Mouse (Mus musculus) liver, embryonic 14.5 days (tissue): ENCODE results near the gene Vsig10l. TPM values are rescaled to one million over a fixed set of nuclear protein-coding genes. Genes with fewer than 3 reads are reported as not detected.

Experiments
- ATAC-seq: fragments of 200-750 bp; cut with Nextera tagmentation; 2 replicates; pipeline ENCODE4 v1.8.0; 2017; ENCODE audit warnings: moderate number of reproducible peaks, mild to moderate bottlenecking, moderate library complexity; ENCODE audit not compliant: insufficient read depth
- DNase-seq, 3 experiments: peaks; one replicate each; pipeline ENCODE4 v3.0.0-alpha.2; 2012 to 2013; ENCODE audit warnings: low read depth in 3 of 3, low spot score in 3 of 3
- H3K27ac ChIP-seq: fragments of 300-500 bp; sonication (generic); 2 replicates; pipeline ENCODE4 v1.5.1; 2014; ENCODE audit warnings: moderate library complexity, mild to moderate bottlenecking, control low read depth, inconsistent platforms
- H3K27me3 ChIP-seq: fragments of 300-500 bp; sonication (generic); 2 replicates; pipeline ENCODE4 v1.6.1; 2014; ENCODE audit warnings: mild to moderate bottlenecking, low read length, moderate library complexity; ENCODE audit not compliant: control insufficient read depth, insufficient read depth
- H3K36me3 ChIP-seq: fragments of 300-500 bp; sonication (generic); replicated peaks from 2 replicates; pipeline ENCODE4 v1.6.1; 2014; ENCODE audit warnings: low read depth; ENCODE audit not compliant: control insufficient read depth, insufficient read depth
- H3K4me1 ChIP-seq, 2 experiments: fragments of 200-500 bp in 1 of 2; fragments of 300-500 bp in 1 of 2; sonication (generic) in 1 of 2; replicated peaks; 2 replicates each; pipeline ENCODE4 v1.6.1; 2012 to 2014; ENCODE audit warnings: antibody characterized with exemption in 1 of 2, inconsistent platforms in 1 of 2, low read length in 1 of 2; ENCODE audit not compliant: control insufficient read depth in 2 of 2, insufficient read depth in 2 of 2
- H3K4me2 ChIP-seq: fragments of 300-500 bp; sonication (generic); 2 replicates; pipeline ENCODE4 v1.6.1; 2014; ENCODE audit warnings: low read depth, mild to moderate bottlenecking, control low read depth, moderate library complexity
- H3K4me3 ChIP-seq, 2 experiments: fragments of 200-500 bp in 1 of 2; fragments of 300-500 bp in 1 of 2; sonication (generic) in 1 of 2; 2 replicates each; pipeline ENCODE4 v1.5.1; 2012 to 2014; ENCODE audit warnings: low read depth in 2 of 2, low read length in 2 of 2, mild to moderate bottlenecking in 2 of 2, control low read depth in 1 of 2, inconsistent platforms in 1 of 2, moderate library complexity in 1 of 2; ENCODE audit not compliant: insufficient read depth in 1 of 2
- H3K9ac ChIP-seq: fragments of 300-500 bp; sonication (generic); replicated peaks from 2 replicates; pipeline ENCODE4 v1.6.1; 2014; ENCODE audit warnings: mild to moderate bottlenecking, control low read depth, moderate library complexity
- H3K9me3 ChIP-seq: fragments of 300-500 bp; sonication (generic); 2 replicates; pipeline ENCODE4 v1.6.1; 2016; ENCODE audit warnings: low read length, mixed read lengths; ENCODE audit not compliant: control insufficient read depth
- CTCF ChIP-seq: IDR thresholded peaks from 2 replicates; pipeline ENCODE4 v1.5.1; 2016; ENCODE audit warnings: antibody characterized with exemption, low read depth, control low read depth
- EP300 ChIP-seq: IDR thresholded peaks from 2 replicates; pipeline ENCODE4 v1.6.1; 2016; ENCODE audit warnings: antibody characterized with exemption, low read depth
- WGBS: fragments of 180-500 bp; shearing (Covaris S2); extraction: QIAGEN DNeasy Blood & Tissue Kit; methylation state at CpG from one replicate; pipeline ENCODE4 v1.1.7; 2014; ENCODE audit not compliant: insufficient replicate concordance; 5-methylcytosine and 5-hydroxymethylcytosine counted together
- polyA plus RNA-seq, 2 experiments: library from polyadenylated mRNA; depleted of rRNA in 1 of 2; stranded (reverse) in 1 of 2; unstranded in 1 of 2; fragments of >200 nt; fragmentation: Nextera tagmentation in 1 of 2; extraction: Ambion mirVana in 1 of 2; gene quantifications; 2 replicates each; pipeline versions ENCODE4 v1.2.1 to v1.2.3; 2012 to 2014

Gene Vsig10l
- polyA plus RNA-seq, 2 experiments, result 0.52 to 0.77 TPM

DNA sequence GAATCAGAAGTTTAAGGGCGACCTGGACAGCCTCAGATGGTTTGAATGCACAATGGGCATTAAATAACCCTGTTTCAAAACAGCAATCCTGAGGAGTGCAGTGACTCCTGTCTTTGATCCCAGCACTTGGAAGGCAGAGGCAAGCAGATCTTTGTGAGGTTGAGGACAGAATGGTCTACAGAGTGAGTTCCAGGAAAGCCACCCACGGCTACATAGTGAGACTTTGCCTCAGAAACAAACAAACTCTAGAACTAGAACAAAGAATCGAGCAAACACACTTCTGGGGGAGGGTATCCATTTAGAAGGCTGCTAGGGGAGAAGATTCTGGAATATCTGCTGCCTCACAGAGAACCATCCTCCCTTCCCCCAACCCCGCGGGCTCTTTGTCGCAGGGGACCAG is 22.5 kb upstream of the Vsig10l start, which contains the start of gene Cldnd2:
TSS of gene Cldnd2 (plus strand) at position 301 of the 400 bp plus-strand sequence.
- Histone ChIP-seq H3K4me1 (peaks cover 4 to 20% of the 10 kb centered on the region in 2 experiments; a peak in 3 of 4 replicates), H3K27me3 (no peaks in the 10 kb centered on the region), H3K4me3 (no peak within 1 kb of the TSS), H3K36me3 (no peaks in the 10 kb centered on the region), H3K4me2 (no peak within 1 kb of the TSS), H3K9ac (no peak within 1 kb of the TSS), H3K27ac (no peak within 1 kb of the TSS), H3K9me3 (no peaks in the 10 kb centered on the region)
- TF ChIP-seq EP300 (no peak), CTCF (no peak)
- DNase-seq, result no peak
- ATAC-seq, result no peak
- 62% methylated on average over 6 of the region's 6 CpGs for WGBS

- no peak overlapping the region for H3K27ac ChIP-seq
- peaks cover 4 to 20% of the 10 kb centered on the region in 2 experiments; a peak in 3 of 4 replicates for H3K4me1 ChIP-seq
- H3K36me3 ChIP-seq, result no peaks in the 10 kb centered on the region
- 75% methylated on average over 3 of the region's 3 CpGs for WGBS
- TF ChIP-seq CTCF, result no peak
- TF ChIP-seq EP300, result no peak
- no peaks in the 10 kb centered on the region for H3K27me3 ChIP-seq
- H3K4me3 ChIP-seq, result no peak overlapping the region
- no peak overlapping the region for H3K9ac ChIP-seq
- H3K9me3 ChIP-seq, result no peaks in the 10 kb centered on the region
- DNase-seq (no peak), ATAC-seq (no peak)
- H3K4me2 ChIP-seq, result no peak overlapping the region
Observed at GRCm38 (mm10) chr7:43441071-43441470, 21.9 kb upstream of the Vsig10l start.

GRCm38 (mm10) chr7:43442684-43443083 is 20.3 kb upstream of the Vsig10l start:
- Histone ChIP-seq H3K36me3 (no peaks in the 10 kb centered on the region), H3K9ac (peak overlapping the region; percentile 74), H3K9me3 (no peaks in the 10 kb centered on the region), H3K4me1 (peaks cover 4 to 22% of the 10 kb centered on the region in 2 experiments; a peak in 3 of 4 replicates), H3K4me3 (peak overlapping the region; percentile 71 to 74), H3K4me2 (peak overlapping the region; percentile 99), H3K27ac (no peak overlapping the region; the same call in 1 of the 2 replicates), H3K27me3 (no peaks in the 10 kb centered on the region)
- no peak for DNase-seq
- ATAC-seq, result no peak
- no peak for TF ChIP-seq EP300
- 5% methylated on average over 9 of the region's 9 CpGs for WGBS

DNA sequence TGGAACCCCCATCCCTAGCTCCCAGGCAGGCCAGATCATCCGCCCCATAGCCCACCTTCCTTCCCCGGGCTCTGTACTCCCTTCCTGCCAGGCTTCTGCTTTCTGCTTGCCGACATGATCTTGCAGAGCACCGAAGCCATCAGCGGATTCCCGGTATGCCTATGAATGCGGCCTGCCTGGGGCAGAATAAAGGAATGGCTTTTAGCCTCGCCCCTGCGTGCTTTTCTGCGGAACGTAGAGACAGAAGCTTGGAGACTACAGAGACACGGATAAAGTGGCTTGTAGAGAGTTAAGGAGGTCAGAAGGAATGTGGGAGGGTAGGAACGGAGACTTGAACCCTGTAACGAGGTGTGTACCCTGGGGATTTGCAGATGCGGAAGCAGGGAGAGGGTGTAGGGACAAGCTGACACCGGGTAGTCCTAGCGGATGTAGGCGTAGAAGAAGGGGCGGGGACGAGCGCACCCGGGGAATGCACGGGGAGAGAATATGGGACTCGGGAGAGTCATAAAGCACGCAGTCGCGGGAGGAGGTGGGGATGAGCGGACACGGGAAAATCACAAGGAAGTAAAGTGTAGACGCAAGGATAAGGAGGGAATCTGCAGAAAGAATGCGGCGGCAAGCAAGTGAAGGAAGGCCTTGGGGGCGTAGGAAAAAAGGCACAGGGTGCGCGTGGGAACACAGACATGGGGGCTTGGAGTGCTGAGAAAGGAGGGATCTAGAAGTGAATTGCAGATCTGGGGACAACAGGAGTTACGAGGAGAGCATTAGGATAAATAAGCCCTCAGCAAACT is 19.6 kb upstream of the Vsig10l start:
- peak overlapping the region; percentile 74 for H3K9ac ChIP-seq
- TF ChIP-seq EP300, result no peak
- no peak for TF ChIP-seq CTCF
- H3K4me3 ChIP-seq, result peak overlapping the region; percentile 71 to 74
- DNase-seq (peak; percentile 45 to 61 (median 47)), ATAC-seq (peak; percentile 85)
- no peaks in the 10 kb centered on the region for H3K9me3 ChIP-seq
- H3K27me3 ChIP-seq, result no peaks in the 10 kb centered on the region
- under 1% methylated on average over 36 of the region's 36 CpGs for WGBS
- H3K4me2 ChIP-seq, result peak overlapping the region; percentile 99
- peaks cover 4 to 22% of the 10 kb centered on the region in 2 experiments; a peak in 3 of 4 replicates for H3K4me1 ChIP-seq
- H3K27ac ChIP-seq, result peak overlapping the region; percentile 70
- no peaks in the 10 kb centered on the region for H3K36me3 ChIP-seq

GRCm38 (mm10) chr7:43443917-43444293 is 19.0 kb upstream of the Vsig10l start, which contains the start of the genes Etfb and Gm45233:
Gene Etfb, plus strand, starts transcription at chr7:43444083.
Gene Gm45233, plus strand, starts transcription at chr7:43444128.
- Histone ChIP-seq H3K9me3 (no peaks in the 10 kb centered on the region), H3K27ac (peak within 1 kb of the TSS; percentile 70), H3K27me3 (no peaks in the 10 kb centered on the region), H3K4me1 (peaks cover 4 to 24% of the 10 kb centered on the region in 2 experiments; a peak in 3 of 4 replicates), H3K9ac (peak within 1 kb of the TSS; percentile 74), H3K4me2 (peak within 1 kb of the TSS; percentile 99), H3K4me3 (peak within 1 kb of the TSS; percentile 74 to 76), H3K36me3 (no peaks in the 10 kb centered on the region)
- WGBS, result under 1% methylated on average over 27 of the region's 27 CpGs
- DNase-seq (peak; percentile 89 to 91 (median 91)), ATAC-seq (peak; percentile 97)
- TF ChIP-seq EP300, result no peak
- TF ChIP-seq CTCF, result peak; percentile 26; the same call in 1 of the 2 replicates
